Mouse (Mus musculus) embryonic facial prominence, embryonic 10.5 days (tissue): ENCODE results near the gene Fras1. TPM values are rescaled to one million over a fixed set of nuclear protein-coding genes. Genes with fewer than 3 reads are reported as not detected.

Experiments
- DNase-seq: peaks from one replicate; pipeline ENCODE4 v3.0.0-alpha.2; 2017; ENCODE audit warnings: low spot score
- H3K27ac ChIP-seq: fragments of 300-500 bp; sonication (generic); replicated peaks from 2 replicates; pipeline ENCODE4 v1.5.1; 2016; ENCODE audit warnings: mild to moderate bottlenecking
- H3K27me3 ChIP-seq: fragments of 300-500 bp; sonication (generic); replicated peaks from 2 replicates; pipeline ENCODE4 v1.6.1; 2016; ENCODE audit warnings: low read depth, mild to moderate bottlenecking; ENCODE audit not compliant: poor library complexity, severe bottlenecking
- H3K36me3 ChIP-seq: fragments of 300-500 bp; sonication (generic); replicated peaks from 2 replicates; pipeline ENCODE4 v1.6.1; 2016; ENCODE audit warnings: mild to moderate bottlenecking, moderate library complexity
- H3K4me1 ChIP-seq: fragments of 300-500 bp; sonication (generic); 2 replicates; pipeline ENCODE4 v1.6.1; 2016
- H3K4me3 ChIP-seq: fragments of 300-500 bp; sonication (generic); 2 replicates; pipeline ENCODE4 v1.5.1; 2016; ENCODE audit warnings: mild to moderate bottlenecking, moderate library complexity
- H3K9me3 ChIP-seq: fragments of 300-500 bp; sonication (generic); 2 replicates; pipeline ENCODE4 v1.6.1; 2016; ENCODE audit warnings: mild to moderate bottlenecking
- WGBS: fragments of 180-500 bp; shearing (Covaris S2); methylation state at CpG from one replicate; pipeline ENCODE4 v1.1.7; 2016; 5-methylcytosine and 5-hydroxymethylcytosine counted together
- polyA plus RNA-seq: library from polyadenylated mRNA; unstranded; fragments of >200 nt; fragmentation: Nextera tagmentation; extraction: Ambion mirVana; gene quantifications from 2 replicates; pipeline ENCODE4 v1.2.1, GENCODE M21; 2016

The Fras1 gene
- polyA plus RNA-seq: 11.1 and 12.8 TPM in 2 replicates

DNA sequence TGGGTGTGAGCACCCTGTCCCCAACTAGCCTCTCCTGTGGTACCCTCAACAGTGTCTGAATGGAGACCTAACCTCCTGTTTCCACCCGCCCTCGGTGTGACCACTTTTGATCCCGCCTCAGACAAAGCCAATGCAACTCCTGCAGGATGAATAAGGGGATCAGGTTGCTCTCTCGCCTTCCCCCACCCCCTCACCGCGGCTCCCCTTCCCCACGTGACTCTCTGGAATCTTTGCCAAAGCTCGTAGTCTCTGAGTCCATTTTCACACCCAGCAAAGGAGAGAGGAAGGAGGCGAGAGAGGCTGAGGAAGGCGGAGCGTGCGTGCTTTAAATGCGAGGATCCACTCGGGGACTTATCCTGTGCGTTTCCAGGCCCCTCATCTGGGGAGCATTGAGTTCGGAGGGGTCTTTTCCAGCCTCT is at the start of gene Fras1:
Fras1 (plus strand) TSS at position 389 of the 419 bp plus-strand sequence.
- peak within 1 kb of the TSS; percentile 89 for H3K27ac ChIP-seq
- H3K27me3 ChIP-seq: peaks cover 30% of the 10 kb centered on the region; the same call in 1 of the 2 replicates
- no peaks in the 10 kb centered on the region for H3K36me3 ChIP-seq
- H3K4me3 ChIP-seq: peak within 1 kb of the TSS; percentile 78
- H3K4me1 ChIP-seq: peaks cover 25% of the 10 kb centered on the region
- no peaks in the 10 kb centered on the region for H3K9me3 ChIP-seq
- WGBS: under 1% methylated on average over 16 of the region's 16 CpGs
- DNase-seq: peak; percentile 88

DNA sequence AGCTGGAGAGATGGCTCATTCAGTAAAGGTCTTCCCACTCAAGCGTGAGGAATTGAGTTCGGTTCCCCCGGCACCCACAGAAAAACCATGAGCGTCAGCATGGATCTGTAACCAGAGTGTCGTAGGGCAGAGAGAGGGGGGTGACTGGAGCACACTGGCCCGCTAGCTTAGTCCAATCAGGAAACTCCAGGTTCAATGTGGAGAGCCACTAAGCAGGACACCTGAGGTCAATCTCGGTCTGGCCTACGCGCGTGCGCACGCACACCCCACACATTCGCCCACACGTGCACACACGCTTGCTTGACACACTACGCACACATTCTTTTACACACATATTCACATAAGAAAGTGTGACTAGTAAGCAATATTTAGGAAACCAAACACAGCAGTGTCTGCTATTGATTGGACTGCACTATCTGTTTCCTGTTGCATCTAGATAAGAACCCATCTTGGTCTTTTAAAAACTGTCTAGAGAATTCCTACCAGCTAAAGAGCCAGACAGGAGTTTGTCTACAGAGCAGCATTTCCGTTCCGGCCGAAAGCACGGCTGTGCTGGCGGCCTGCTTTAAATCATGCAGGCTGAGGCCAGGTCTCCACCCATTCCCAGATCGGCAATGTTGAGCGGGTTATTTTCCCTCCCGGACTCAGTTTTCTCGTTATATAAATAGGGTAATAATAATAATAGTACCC is 42.6 kb upstream of the Fras1 start:
- 90% methylated on average over 25 of the region's 25 CpGs for WGBS
- no peak for DNase-seq
- no peak overlapping the region for H3K4me3 ChIP-seq
- H3K4me1 ChIP-seq: no peaks in the 10 kb centered on the region
- H3K36me3 ChIP-seq: no peaks in the 10 kb centered on the region
- no peak overlapping the region for H3K27ac ChIP-seq
- H3K9me3 ChIP-seq: no peaks in the 10 kb centered on the region
- H3K27me3 ChIP-seq: no peaks in the 10 kb centered on the region

DNA sequence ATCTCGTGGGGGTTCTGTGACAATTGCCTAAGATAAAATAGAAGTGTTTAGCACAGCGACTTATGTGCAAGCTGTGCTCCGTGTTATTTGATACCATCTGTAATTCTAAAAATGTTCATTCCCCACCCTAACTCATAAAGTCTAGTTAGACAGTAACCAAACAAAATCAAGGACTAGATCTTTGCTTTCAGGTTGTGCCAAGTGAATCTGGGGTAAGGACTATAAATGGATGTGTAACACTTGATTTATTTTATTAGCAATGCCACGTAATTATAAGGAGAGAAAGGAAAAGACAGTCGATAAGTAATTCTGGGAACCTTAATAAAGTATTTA is 42.1 kb upstream of the Fras1 start:
- 86% methylated on average over 5 of the region's 5 CpGs for WGBS
- Histone ChIP-seq H3K36me3 (no peaks in the 10 kb centered on the region), H3K27ac (no peak overlapping the region), H3K4me1 (no peaks in the 10 kb centered on the region), H3K9me3 (no peaks in the 10 kb centered on the region), H3K27me3 (no peaks in the 10 kb centered on the region), H3K4me3 (no peak overlapping the region)
- no peak for DNase-seq

DNA sequence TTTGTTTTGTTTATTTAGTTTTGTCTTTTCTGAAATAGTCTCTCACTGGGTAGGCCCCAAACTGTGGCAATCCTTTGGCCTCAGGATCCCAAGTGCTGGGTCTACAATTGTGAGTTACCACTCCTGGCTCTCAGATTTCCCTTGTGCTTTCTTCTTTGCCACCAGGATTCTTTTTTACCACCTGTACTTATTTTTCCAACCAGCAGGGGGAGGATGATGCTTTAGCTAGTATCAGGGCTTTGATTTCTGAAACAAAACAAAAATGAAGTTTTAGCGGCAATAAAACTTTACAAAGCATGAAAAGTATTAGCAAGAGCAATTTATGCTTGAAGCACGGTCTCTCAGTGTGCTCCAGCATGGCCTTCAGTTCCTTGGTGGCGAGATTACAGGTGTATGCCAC is 39.8 kb upstream of the Fras1 start:
- WGBS: 82% methylated on average over 3 of the region's 3 CpGs
- Histone ChIP-seq H3K4me1 (no peaks in the 10 kb centered on the region), H3K27me3 (no peaks in the 10 kb centered on the region), H3K27ac (no peak overlapping the region), H3K9me3 (no peaks in the 10 kb centered on the region), H3K36me3 (no peaks in the 10 kb centered on the region), H3K4me3 (no peak overlapping the region)
- DNase-seq: no peak

DNA sequence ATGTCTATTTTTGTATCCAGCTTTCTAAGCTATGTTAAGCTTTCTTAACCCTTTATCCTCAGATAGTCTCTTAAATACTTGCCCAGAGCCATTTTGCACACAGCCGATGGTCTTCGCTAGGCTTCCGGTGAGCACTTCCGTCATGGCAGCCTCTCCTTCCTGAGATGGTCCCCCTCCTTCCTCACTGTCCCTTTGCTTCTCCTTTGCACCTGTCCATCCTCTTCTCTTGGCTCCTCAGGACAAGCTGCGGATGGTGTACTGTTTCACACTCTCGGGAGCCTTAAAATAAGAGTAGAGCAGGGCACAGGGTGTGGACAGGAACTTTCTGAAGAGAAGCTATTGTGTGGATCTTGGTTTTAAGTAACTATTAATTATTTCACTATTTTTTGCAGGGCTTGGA is 33.2 kb upstream of the Fras1 start:
- no peaks in the 10 kb centered on the region for H3K9me3 ChIP-seq
- no peaks in the 10 kb centered on the region for H3K36me3 ChIP-seq
- no peaks in the 10 kb centered on the region for H3K27me3 ChIP-seq
- H3K27ac ChIP-seq: no peak overlapping the region
- no peak overlapping the region for H3K4me3 ChIP-seq
- peaks cover 8% of the 10 kb centered on the region; the same call in 1 of the 2 replicates for H3K4me1 ChIP-seq
- DNase-seq: no peak
- WGBS: 91% methylated on average over 6 of the region's 6 CpGs

DNA sequence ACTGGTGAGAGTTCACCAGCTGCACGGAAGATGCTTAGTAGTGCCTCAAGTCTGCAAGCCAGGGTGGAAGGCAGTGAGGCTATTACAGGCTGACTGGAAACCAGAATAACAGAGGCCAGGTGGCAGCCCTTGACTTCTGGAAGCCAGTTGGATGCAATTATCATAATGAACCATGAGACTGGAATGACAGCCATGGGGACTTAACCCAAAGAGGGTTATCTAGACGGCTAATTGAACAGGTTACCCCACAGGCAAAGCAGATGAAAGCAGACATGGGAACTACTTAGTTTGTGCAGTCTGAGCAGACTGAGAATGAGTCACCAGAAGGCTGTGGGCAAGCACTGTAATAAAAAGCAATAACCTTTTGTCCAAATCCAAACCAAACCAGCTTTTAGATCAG is 28.8 kb upstream of the Fras1 start:
- no peak overlapping the region for H3K27ac ChIP-seq
- no peaks in the 10 kb centered on the region for H3K36me3 ChIP-seq
- 43% methylated on average over 2 of the region's 2 CpGs for WGBS
- peak; percentile 53 for DNase-seq
- H3K4me1 ChIP-seq: peaks cover 9% of the 10 kb centered on the region; the same call in 1 of the 2 replicates
- H3K27me3 ChIP-seq: no peaks in the 10 kb centered on the region
- H3K9me3 ChIP-seq: no peaks in the 10 kb centered on the region
- H3K4me3 ChIP-seq: no peak overlapping the region

DNA sequence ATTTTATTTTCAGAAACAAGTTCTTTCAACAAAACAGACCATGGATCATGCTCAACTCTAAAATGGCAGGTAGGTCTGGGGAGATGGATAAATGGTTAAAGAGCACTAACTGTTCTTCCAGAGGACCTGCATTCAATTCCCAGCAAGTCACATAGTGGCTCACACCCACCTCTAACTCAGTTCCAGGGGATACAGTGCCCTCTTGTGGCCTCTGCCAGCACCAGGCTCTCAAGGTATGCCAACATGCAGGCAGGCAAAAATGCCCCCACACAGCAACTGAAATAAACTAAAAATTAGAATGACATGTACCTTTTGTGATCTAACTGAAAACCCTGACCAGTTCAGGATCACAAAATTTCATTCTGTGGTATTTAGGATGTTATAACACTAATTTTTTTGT is 21.8 kb upstream of the Fras1 start:
- Histone ChIP-seq H3K27ac (no peak overlapping the region), H3K4me1 (no peaks in the 10 kb centered on the region), H3K27me3 (no peaks in the 10 kb centered on the region), H3K9me3 (no peaks in the 10 kb centered on the region), H3K36me3 (no peaks in the 10 kb centered on the region), H3K4me3 (no peak overlapping the region)
- no peak for DNase-seq

DNA sequence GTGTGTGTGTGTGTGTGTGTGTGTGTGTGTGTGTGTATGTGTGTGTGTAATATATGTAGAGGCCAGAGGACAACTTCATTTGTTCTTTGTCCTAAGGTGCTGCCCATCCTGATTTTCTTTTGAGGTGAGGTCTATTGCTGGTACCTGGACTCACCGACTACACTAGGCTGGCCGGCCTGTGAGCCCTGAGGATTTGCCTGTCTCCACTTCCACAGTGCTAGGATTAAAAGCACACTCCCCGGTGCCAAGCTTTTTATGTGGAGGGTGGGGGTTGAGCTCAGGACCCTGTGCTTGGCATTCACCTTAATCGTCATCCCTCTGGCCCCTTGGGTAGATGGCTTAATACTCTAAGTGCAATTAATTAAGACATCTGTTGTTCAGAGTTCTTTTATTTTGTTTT is 9.8 kb upstream of the Fras1 start:
- DNase-seq: no peak
- no peaks in the 10 kb centered on the region for H3K4me1 ChIP-seq
- H3K9me3 ChIP-seq: no peaks in the 10 kb centered on the region
- 63% methylated on average over 4 of the region's 4 CpGs for WGBS
- H3K27me3 ChIP-seq: no peaks in the 10 kb centered on the region
- no peak overlapping the region for H3K27ac ChIP-seq
- no peak overlapping the region for H3K4me3 ChIP-seq
- H3K36me3 ChIP-seq: no peaks in the 10 kb centered on the region

DNA sequence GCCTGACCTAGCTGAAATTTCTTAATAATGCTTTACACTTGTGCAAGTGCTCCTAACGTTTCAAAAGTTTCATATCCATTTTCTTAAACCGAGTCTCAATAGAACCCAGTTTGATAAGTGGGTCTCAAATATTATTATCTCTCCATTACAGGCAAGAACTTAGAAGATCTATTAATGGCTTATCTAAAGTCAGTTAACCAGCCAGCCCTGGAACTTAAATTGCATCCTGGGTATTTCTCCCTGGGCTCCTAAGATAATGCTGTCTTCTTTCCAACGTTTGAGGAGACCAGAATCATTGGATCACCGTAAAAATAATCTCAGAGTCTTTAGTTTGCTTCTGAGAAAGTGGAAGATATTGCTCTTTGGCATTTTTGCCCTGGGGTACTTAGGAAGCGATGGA is 8.2 kb upstream of the Fras1 start:
- 86% methylated on average over 5 of the region's 5 CpGs for WGBS

DNA sequence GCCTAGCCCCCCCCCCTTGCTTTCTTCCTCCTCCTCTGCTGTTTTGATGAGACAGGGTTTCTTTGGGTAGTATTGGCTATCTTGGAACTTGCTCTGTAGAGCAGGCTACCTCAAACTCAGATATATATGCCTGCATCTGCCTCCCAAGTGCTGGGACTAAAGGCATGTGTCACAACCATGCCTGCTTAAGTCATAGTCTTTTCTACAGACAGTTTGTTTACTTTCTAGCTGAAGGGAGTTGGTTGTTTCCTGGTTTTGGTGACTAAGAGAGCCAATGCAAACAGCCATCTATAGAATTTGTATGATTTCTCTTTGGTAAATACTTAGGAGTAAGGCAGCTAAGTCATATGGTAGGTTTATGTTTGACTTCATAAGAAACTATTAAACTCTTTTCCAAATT is 6.5 kb upstream of the Fras1 start:
- Histone ChIP-seq H3K27me3 (peaks cover 11% of the 10 kb centered on the region; the same call in 1 of the 2 replicates), H3K36me3 (no peaks in the 10 kb centered on the region), H3K27ac (no peak overlapping the region), H3K4me1 (peaks cover 4% of the 10 kb centered on the region; the same call in 1 of the 2 replicates), H3K9me3 (no peaks in the 10 kb centered on the region), H3K4me3 (no peak overlapping the region)
- no peak for DNase-seq

More for the DNA sequence above, 8.2 kb upstream of the Fras1 start:
- Histone ChIP-seq H3K27ac (no peak overlapping the region), H3K27me3 (no peaks in the 10 kb centered on the region), H3K4me1 (peaks cover 4% of the 10 kb centered on the region; the same call in 1 of the 2 replicates), H3K36me3 (no peaks in the 10 kb centered on the region), H3K4me3 (no peak overlapping the region), H3K9me3 (no peaks in the 10 kb centered on the region)
- no peak for DNase-seq

DNA sequence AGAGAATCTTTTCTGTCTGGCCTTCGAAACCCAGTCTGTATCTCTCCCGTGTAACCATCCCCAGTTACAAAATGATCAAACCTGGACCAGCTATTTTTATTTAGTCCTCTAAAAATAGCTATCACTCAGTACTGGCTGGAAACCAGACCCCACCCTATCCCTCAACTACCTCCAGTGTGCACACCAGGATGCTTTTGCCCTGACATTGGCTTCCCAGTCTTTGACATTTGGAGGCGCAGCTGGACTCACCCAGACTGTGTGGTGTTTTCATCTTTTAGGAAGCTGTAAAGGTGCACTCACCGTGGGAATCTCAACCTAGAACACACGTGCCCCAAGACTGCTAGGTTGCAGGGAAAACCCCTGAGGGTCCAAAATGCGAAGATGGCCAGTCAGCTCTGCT is 649 bp upstream of the Fras1 start:
- Histone ChIP-seq H3K27ac (peak overlapping the region; percentile 89), H3K9me3 (no peaks in the 10 kb centered on the region), H3K4me1 (peaks cover 25% of the 10 kb centered on the region), H3K36me3 (no peaks in the 10 kb centered on the region), H3K27me3 (peaks cover 30% of the 10 kb centered on the region; the same call in 1 of the 2 replicates), H3K4me3 (peak overlapping the region; percentile 78)
- no peak for DNase-seq
- 29% methylated on average over 6 of the region's 6 CpGs for WGBS

DNA sequence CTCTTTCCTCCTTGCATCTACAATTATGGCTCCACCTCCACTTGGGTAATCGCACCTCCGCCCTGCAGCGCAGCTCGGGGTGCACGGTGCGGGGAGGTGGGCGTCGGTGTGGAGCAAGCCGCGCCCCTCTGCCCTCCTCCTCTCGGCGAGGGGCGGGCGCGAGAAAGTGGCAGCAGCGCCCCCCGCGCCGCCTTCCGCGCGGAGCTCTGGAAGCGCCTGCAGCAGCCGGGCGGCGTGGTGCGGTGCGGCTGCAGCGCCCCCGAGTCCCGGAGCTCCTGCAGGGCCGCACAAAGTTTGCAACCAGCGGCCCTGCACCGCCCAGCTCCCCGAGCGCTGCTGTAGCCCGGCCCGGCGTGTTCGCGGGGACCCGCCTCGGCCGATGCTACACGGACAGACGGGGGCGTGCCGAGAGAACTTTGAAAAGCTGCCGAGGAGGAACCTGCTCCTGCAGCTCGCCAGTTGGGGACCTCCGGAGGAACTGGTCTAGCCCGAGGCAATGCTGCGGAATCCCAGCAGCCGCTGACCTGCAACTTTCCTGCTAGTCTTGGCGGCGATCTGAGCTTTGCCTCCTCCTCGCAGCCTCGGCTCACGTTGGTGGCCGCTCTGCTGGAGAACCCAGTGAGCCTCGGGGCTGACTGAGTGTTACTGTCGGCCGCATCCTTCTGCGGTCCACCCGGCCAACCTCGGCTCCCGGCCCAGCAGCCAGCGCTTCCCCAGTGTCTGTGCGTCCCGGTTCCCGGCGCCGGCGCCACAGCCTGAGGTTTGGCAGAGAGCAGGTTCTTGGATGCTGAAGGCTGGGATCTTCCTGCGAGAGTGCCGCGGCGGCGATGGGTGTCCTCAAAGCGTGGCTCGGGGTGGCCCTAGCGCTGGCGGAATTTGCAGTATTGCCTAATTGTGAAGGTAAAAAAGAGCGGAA is 489 bp downstream of the Fras1 start:
- peaks cover 30% of the 10 kb centered on the region; the same call in 1 of the 2 replicates for H3K27me3 ChIP-seq
- DNase-seq: peak; percentile 87
- H3K9me3 ChIP-seq: no peaks in the 10 kb centered on the region
- H3K36me3 ChIP-seq: no peaks in the 10 kb centered on the region
- peaks cover 25% of the 10 kb centered on the region for H3K4me1 ChIP-seq
- WGBS: under 1% methylated on average over 83 of the region's 84 CpGs
- H3K27ac ChIP-seq: peak overlapping the region; percentile 89
- H3K4me3 ChIP-seq: peak overlapping the region; percentile 78
